Mouse (Mus musculus) right cerebral cortex, postnatal 14 days (tissue): ENCODE data around the gene Fbn1.

Experiments used
- DNase-seq: peaks from one replicate; pipeline ENCODE4 v3.0.0; 2022

The Fbn1 gene

DNA sequence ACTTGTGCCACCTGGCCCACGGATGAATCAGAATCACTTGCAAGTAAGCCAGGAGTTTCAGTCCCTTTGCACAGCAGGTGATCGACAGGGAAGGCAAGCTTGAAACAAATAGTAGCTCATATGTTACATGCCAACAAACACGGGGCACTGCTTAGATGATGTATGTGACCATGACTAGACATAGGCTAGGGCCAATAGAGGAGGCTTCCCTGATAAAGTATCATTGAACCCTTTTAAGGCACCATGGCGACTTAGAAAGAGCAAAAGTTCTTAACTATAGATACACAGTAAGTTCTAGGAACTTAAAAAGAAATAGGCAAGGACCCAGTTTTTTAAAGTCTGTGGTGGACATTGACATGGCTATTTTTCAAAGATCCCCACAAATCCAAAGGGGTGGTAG lies at the start of gene Fbn1:
Fbn1 (minus strand) TSS at position 101 of the 400 bp plus-strand sequence.
- DNase-seq: no peak

- DNase-seq: no peak
Measured at GRCm38 (mm10) chr2:125555830-125556229, 48.0 kb upstream of the Fbn1 start.

DNA sequence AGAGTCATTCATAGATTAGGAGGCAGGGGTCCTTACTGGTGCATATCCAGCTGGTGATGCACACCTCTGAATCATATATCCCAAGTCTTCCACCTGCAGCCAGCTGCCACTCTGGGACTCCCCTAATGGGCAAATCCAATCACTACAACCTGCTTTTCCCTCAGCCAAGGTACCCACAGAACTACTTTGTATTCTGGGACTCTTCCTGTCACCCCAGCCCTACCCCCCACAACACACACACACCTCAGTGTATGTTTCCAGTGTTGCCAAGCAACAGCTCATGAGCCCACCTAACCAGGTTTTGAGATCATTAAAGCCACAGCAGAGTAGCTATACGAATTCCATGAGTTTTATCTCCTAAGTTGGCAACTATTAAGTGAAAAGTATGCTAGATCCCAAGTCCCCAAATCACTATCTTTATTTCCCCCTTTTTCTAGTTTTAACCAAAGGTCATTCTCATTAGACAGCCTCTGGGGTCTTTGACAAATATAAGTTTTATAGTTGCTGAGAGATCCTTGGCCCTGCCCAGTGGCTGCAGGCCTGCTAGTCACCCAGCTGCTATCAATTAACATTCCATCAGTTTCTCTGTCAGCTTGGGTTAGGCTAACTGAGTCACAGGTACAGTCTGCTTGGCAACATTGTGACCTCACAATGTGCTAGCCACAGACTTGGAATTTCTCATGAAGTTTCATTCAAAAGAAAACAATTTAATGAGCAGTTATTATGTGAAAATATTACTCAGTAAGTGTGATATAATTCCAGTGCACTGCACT lies 41.2 kb upstream of the Fbn1 start:
- DNase-seq: no peak

GRCm38 (mm10) chr2:125544986-125545385 lies 37.2 kb upstream of the Fbn1 start:
- DNase-seq: no peak

GRCm38 (mm10) chr2:125543646-125544045 lies 35.9 kb upstream of the Fbn1 start:
- DNase-seq: no peak

- no peak for DNase-seq
Measured at GRCm38 (mm10) chr2:125541451-125541850, 33.7 kb upstream of the Fbn1 start.

DNA sequence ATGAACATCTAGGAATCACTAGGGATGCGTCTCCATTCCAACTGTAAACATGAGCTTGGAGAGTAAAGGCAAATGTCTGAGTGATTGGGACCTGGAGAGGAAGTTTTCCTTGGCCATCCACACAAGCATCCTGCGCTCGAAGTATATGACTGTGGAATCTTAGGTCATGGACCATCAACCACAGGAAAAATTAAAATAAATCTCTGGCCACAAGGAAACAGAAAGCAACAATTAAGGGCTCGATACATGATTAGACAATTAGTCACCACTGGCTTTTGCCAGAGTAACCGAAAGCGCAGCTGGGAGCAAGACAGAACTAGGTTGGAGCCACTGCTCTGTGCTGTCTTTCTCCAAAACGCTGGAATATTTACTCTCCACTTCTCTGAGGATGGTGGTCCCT lies 32.8 kb upstream of the Fbn1 start:
- DNase-seq: no peak

- DNase-seq: no peak
Measured at GRCm38 (mm10) chr2:125539640-125540039, 31.8 kb upstream of the Fbn1 start.

- DNase-seq: no peak
Measured at GRCm38 (mm10) chr2:125530665-125531064, 22.9 kb upstream of the Fbn1 start.

GRCm38 (mm10) chr2:125526566-125526965 lies 18.8 kb upstream of the Fbn1 start:
- DNase-seq: no peak

GRCm38 (mm10) chr2:125525484-125525883 lies 17.7 kb upstream of the Fbn1 start:
- DNase-seq: no peak

DNA sequence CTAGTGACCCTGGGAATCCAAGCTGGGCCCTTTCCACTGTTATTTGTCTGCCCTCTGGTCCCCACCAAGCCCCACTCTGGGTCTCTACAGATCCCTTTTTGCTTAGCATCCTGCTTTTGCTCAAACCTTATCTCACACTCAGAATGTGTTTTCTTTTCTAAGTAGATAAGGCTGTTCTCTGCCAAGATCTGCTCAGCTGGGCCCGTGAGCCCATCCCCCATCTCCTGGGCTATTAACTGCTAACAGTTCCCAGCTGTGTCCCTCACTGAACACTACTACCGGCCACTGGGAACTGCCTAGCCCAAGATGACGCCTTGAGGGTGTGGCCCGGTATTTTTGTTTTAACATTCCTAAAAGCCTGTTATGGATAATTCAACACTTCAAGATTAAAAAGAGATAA lies 8.8 kb upstream of the Fbn1 start:
- DNase-seq: no peak

- DNase-seq: peak; percentile 13
Measured at GRCm38 (mm10) chr2:125515291-125516057, 7.7 kb upstream of the Fbn1 start.

GRCm38 (mm10) chr2:125514391-125514790 lies 6.6 kb upstream of the Fbn1 start:
- no peak for DNase-seq

DNA sequence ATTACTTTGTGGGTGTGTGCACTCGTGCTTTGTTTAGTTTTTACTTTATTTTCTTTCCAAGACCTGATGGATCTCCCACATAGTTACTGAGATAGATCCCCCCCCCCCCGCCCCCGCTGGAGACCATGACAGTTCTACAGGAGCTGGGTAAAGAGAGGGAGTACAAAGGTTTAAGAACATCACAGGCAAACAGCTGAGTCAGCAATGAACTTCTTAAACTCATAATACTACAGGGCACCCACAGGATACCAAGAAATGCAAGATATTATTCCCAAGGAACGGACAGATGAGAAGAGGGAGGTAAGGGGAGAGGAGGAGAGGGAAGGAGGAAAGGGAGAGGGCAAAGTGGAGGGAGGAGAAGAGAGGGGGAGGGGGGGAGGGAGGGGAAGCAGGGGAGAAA lies 4.8 kb upstream of the Fbn1 start:
- DNase-seq: no peak

DNA sequence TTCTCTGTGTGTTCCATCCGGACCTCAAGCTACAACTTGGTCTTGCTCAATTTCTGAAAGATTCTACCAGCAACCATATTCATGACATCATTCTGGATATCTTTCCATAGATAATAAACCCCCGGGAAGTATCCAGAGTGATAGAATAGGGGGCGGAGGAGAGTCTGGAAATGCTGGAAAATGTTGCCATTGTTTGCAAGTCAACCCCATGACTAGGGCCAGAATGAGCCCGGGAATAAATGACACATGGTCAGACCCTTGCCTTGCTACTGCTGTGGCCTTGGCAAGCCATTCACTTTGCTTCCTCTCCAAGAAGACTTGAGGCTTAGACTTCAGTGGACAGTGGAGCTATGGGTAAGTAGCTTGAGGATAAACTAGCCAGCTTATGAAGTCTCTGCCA lies 4.1 kb upstream of the Fbn1 start:
- DNase-seq: no peak

DNA sequence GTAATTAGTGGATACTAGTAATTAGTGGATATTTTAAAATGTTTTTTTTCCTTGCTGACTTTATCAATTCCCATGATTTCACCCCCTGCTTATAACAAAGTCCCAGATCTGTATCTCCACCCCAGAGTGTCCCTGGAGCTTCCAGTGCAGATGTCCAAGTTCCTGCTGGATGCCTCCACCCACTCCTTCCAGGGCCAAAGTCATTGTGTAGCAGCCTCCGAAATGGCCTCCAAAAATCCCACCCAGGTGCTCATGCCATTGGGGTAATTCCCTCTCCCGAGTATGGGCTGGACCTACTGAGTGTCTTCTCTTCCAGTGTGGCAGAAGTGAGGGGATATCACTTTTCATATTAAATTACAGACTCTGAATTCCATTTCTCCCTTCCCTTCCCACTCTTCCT lies 3.0 kb upstream of the Fbn1 start:
- no peak for DNase-seq

DNA sequence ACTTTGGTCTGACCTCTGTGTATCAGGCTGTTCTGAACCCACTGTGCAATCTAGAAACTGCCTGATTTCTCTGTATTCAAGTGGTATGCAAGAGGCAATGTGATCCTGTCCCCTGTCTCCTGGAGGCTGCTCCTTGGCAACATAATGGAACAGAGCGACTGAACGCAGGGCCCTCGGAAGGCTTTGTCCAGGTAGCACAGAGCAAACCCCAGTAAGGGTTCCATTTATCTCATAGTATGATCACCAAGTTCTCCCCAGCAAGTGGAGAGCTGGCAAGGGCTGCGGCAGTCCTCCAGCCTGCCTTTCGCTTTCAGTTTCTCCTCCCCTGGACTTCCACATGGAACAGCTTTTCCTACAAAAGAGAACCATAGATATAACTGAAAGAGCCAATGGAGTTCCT lies 588 bp upstream of the Fbn1 start:
- DNase-seq: no peak

- peak; percentile 62 for DNase-seq
Measured at GRCm38 (mm10) chr2:125506316-125507054, 1.3 kb downstream of the Fbn1 start.

DNA sequence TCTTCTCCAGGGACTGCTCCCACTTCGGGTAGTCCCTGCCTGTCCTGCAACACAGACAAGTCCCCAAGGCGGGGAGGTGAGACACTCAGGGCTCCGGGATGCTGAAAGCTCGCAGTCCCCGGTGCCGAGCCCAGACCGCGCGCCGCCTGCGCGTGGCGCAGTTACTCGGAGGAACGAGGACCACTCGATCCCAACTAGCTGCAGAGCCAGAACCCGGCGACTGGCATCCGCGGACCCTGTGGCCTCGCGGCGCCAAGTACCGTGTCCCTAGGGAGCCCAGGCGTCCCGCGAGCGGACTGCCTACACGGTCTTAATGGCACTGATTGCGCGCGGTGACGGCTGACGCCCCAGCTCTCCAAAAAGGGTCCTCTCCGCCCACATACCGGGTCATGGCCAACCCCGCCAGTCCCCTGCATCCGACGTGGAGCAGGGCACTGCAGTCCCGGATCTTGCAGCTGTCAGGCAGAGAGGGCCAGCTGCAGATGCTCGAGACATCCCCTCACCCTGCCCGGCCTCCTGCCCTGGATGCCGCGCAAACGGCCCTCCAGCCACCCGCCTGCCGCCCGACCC lies 2.0 kb downstream of the Fbn1 start:
- peak; percentile 69 for DNase-seq

GRCm38 (mm10) chr2:125505006-125505745 lies 2.6 kb downstream of the Fbn1 start, which contains the start of gene Gm9913:
Gene Gm9913, plus strand, starts transcription at chr2:125505089.
- peak; percentile 45 for DNase-seq

GRCm38 (mm10) chr2:125501526-125501925 lies 6.3 kb downstream of the Fbn1 start:
- no peak for DNase-seq
